Mouse (Mus musculus): ENCODE results near the gene Fgf11.

The Fgf11 gene

GRCm38 (mm10) chr11:69801379-69801977, at the start of gene Fgf11:
Gene Fgf11, minus strand, starts transcription at chr11:69801857.
- ATAC-seq (ENCODE audit: insufficient number of reproducible peaks, low FRiP score, low TSS enrichment) = no peak

GRCm38 (mm10) chr11:69850754-69851153, 49.1 kb upstream of the Fgf11 start:
- no peak for ATAC-seq (ENCODE audit: insufficient number of reproducible peaks, low FRiP score, low TSS enrichment)

GRCm38 (mm10) chr11:69849884-69850283, 48.2 kb upstream of the Fgf11 start:
- no peak for ATAC-seq (ENCODE audit: insufficient number of reproducible peaks, low FRiP score, low TSS enrichment)

- no peak for ATAC-seq (ENCODE audit: insufficient number of reproducible peaks, low FRiP score, low TSS enrichment)
These were observed 47.5 kb upstream of the Fgf11 start for GRCm38 (mm10) chr11:69849128-69849527.

- no peak for ATAC-seq (ENCODE audit: insufficient number of reproducible peaks, low FRiP score, low TSS enrichment)
These were observed 46.4 kb upstream of the Fgf11 start for GRCm38 (mm10) chr11:69848021-69848420.

- ATAC-seq (ENCODE audit: insufficient number of reproducible peaks, low FRiP score, low TSS enrichment) = no peak
These were observed 45.4 kb upstream of the Fgf11 start for GRCm38 (mm10) chr11:69846738-69847688.

GRCm38 (mm10) chr11:69846198-69846680, 44.6 kb upstream of the Fgf11 start, which contains the start of gene Plscr3:
Gene Plscr3, plus strand, starts transcription at chr11:69846376.
- ATAC-seq (ENCODE audit: insufficient number of reproducible peaks, low FRiP score, low TSS enrichment) = peak; percentile 78

- ATAC-seq (ENCODE audit: insufficient number of reproducible peaks, low FRiP score, low TSS enrichment) = no peak
These were observed 37.1 kb upstream of the Fgf11 start for GRCm38 (mm10) chr11:69838714-69839104.

- peak; percentile 92 for ATAC-seq (ENCODE audit: insufficient number of reproducible peaks, low FRiP score, low TSS enrichment)
These were observed 36.5 kb upstream of the Fgf11 start, which contains the start of gene Tmem256 for GRCm38 (mm10) chr11:69837952-69838713. Gene Tmem256, plus strand, starts transcription at chr11:69838514.

- ATAC-seq (ENCODE audit: insufficient number of reproducible peaks, low FRiP score, low TSS enrichment) = peak; percentile 28; the same call in 1 of the 2 replicates
These were observed 35.9 kb upstream of the Fgf11 start, which contains the start of gene Nlgn2 for GRCm38 (mm10) chr11:69837604-69837951. Gene Nlgn2, minus strand, starts transcription at chr11:69837784.

GRCm38 (mm10) chr11:69836703-69837576, 35.3 kb upstream of the Fgf11 start:
- no peak for ATAC-seq (ENCODE audit: insufficient number of reproducible peaks, low FRiP score, low TSS enrichment)

GRCm38 (mm10) chr11:69835966-69836335, 34.3 kb upstream of the Fgf11 start:
- no peak for ATAC-seq (ENCODE audit: insufficient number of reproducible peaks, low FRiP score, low TSS enrichment)

- no peak for ATAC-seq (ENCODE audit: insufficient number of reproducible peaks, low FRiP score, low TSS enrichment)
These were observed 33.8 kb upstream of the Fgf11 start for GRCm38 (mm10) chr11:69835326-69835965.

GRCm38 (mm10) chr11:69834001-69834549, 32.4 kb upstream of the Fgf11 start:
- ATAC-seq (ENCODE audit: insufficient number of reproducible peaks, low FRiP score, low TSS enrichment) = no peak

- ATAC-seq (ENCODE audit: insufficient number of reproducible peaks, low FRiP score, low TSS enrichment) = no peak
These were observed 31.9 kb upstream of the Fgf11 start for GRCm38 (mm10) chr11:69833554-69833953.

GRCm38 (mm10) chr11:69828832-69829231, 27.2 kb upstream of the Fgf11 start:
- ATAC-seq (ENCODE audit: insufficient number of reproducible peaks, low FRiP score, low TSS enrichment) = no peak

GRCm38 (mm10) chr11:69823456-69823855, 21.8 kb upstream of the Fgf11 start:
- no peak for ATAC-seq (ENCODE audit: insufficient number of reproducible peaks, low FRiP score, low TSS enrichment)

GRCm38 (mm10) chr11:69822080-69822479, 20.4 kb upstream of the Fgf11 start, which contains the start of gene Spem1:
Gene Spem1, minus strand, starts transcription at chr11:69822180.
- no peak for ATAC-seq (ENCODE audit: insufficient number of reproducible peaks, low FRiP score, low TSS enrichment)

GRCm38 (mm10) chr11:69818871-69819270, 17.2 kb upstream of the Fgf11 start:
- no peak for ATAC-seq (ENCODE audit: insufficient number of reproducible peaks, low FRiP score, low TSS enrichment)

Data from cerebellum, adult (tissue).